Mouse (Mus musculus): ENCODE results near the gene Urad. TPM values are rescaled to one million over a fixed set of nuclear protein-coding genes. Genes with fewer than 3 reads are reported as not detected.

Urad gene
- polyA plus RNA-seq, 1 experiment from 2014 or later, result 1.7 TPM

DNA sequence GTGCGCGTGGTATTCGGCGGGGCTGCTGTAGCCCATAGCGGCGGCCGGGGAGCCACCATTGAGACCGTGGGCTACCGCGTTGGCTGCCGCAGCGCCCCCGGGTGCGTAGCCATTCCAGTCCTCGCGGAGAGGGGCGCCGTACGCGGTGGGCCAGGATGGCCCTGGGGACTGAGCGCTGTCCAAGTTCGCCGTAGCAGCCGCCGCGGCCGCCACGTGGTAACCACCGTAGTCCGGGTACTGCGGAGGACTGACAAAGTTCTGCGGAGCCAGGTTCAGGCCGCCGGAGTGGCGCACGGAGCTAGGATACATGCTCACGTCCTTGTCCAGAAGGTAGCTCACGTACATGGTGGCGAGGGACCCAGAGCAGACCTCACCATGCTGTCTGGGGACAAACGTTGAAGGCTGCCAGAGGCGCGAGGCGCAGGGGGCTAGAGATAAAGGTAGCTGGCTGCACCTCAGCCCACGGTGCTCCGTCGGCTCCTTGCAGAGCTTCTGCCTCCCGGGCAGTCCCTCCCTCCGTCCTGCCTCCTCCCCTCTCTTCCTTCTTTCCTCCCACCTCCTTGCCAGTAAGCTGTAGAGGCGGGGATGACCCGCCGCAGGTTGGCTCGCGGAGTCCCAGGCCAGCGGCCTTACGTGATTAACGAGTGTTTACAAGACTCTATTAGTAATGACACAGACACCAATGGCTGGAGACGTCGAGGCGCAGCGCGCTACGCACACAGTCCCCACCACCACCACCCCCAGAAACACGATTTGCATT lies 15.4 kb downstream of the Urad start, which contains the start of gene Cdx2:
Cdx2 (minus strand) TSS at position 633 of the 760 bp plus-strand sequence.
- Histone ChIP-seq H3K4me2 (ENCODE audit: low read length) (peak within 1 kb of the TSS; percentile 12), H3K4me3 (ENCODE audit: low read depth, low read length) (peak within 1 kb of the TSS; percentile 43), H3K9ac (ENCODE audit: low read length) (peak within 1 kb of the TSS; percentile 69), H3K4me1 (replicated peaks; ENCODE audit: control insufficient read depth, insufficient read depth, low read length) (no peaks in the 10 kb centered on the region), H3K36me3 (ENCODE audit: control insufficient read depth, insufficient read depth, low read length) (no peaks in the 10 kb centered on the region), H3K9me3 (ENCODE audit: control insufficient read depth, low read length) (no peaks in the 10 kb centered on the region), H3K27me3 (replicated peaks; ENCODE audit: control insufficient read depth, insufficient read depth, low read length) (peaks cover 100% of the 10 kb centered on the region), H3K27ac (ENCODE audit: low read depth) (peak within 1 kb of the TSS; percentile 84)
- WGBS, result under 1% methylated on average over 63 of the region's 63 CpGs
- DNase-seq (ENCODE audit: low spot score) (peak; percentile 82), ATAC-seq (replicated peaks; ENCODE audit: low FRiP score, low TSS enrichment, low read depth) (peak; percentile 89)

DNA sequence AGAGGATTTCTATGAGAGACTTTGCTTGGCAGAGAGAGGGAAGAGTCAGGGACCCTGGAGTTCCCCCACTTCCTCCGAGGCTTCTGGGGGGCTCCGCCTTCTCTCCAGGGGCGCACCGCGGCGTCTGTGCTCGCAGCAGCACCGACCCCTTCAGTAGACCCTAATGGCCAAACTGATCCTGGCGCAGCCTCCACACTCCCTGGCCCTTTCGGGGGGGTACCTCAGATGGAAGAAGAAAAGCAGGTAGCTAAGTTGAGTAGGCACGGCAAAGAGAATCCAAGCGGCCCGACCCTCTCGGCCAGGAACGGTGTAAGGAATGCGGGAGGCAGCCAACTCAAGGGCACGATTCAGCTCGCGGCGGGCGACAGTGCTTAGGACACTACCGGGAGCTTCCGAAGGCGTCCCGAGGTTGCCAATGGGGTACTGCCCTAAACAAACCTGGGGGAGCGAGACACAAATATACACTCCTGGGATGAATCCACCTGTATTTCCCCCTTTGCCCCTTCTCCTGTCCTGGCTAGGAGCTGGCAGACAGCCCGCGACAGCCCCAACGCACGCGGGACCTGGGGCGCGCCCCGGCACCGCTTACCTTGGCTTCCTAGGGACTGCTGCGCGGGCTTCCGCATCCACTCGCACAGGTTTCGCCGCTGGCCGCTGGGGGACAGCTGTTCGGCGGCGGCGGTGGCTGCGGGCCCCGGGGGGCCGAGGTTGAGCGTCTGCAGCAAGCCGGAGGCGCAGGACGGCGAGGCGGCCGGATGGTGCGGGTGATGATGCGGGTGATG lies 16.2 kb downstream of the Urad start:
- under 1% methylated on average over 57 of the region's 58 CpGs for whole genome bisulfite sequencing
- peak overlapping the region; percentile 84 for H3K27ac ChIP-seq (ENCODE audit: low read depth)
- DNase-seq (ENCODE audit: low spot score), result no peak

DNA sequence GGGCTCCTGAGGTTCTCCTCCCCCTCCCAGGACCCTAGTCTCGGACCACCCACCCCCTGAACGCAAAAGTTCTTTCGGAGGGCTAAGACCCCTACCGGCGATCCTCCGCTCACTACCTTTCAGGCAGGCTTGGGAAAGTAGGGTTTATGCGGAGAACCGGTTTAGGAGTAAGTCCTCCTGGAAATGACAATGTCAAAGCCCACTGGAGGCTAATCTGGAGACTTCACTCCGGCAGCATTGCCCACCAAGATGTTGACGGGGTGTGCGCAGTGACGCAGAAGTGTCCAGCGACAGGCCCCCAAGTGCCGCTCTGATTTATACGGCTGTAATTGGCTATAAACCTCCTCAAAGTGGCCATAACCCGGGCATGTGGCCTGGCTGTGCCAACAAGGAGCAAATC lies 17.1 kb downstream of the Urad start:
- no peaks in the 10 kb centered on the region for H3K4me1 ChIP-seq (replicated peaks; ENCODE audit: control insufficient read depth, insufficient read depth, low read length)
- H3K4me3 ChIP-seq (ENCODE audit: low read depth, low read length), result peak overlapping the region; percentile 43
- peaks cover 100% of the 10 kb centered on the region for H3K27me3 ChIP-seq (replicated peaks; ENCODE audit: control insufficient read depth, insufficient read depth, low read length)
- H3K9ac ChIP-seq (ENCODE audit: low read length), result peak overlapping the region; percentile 69
- H3K9me3 ChIP-seq (ENCODE audit: control insufficient read depth, low read length), result no peaks in the 10 kb centered on the region
- under 1% methylated on average over 16 of the region's 16 CpGs for WGBS
- H3K4me2 ChIP-seq (ENCODE audit: low read length), result no peak overlapping the region
- DNase-seq (ENCODE audit: low spot score) (no peak), ATAC-seq (replicated peaks; ENCODE audit: low FRiP score, low TSS enrichment, low read depth) (no peak)
- no peaks in the 10 kb centered on the region for H3K36me3 ChIP-seq (ENCODE audit: control insufficient read depth, insufficient read depth, low read length)
- H3K27ac ChIP-seq (ENCODE audit: low read depth), result peak overlapping the region; percentile 84

More for the DNA sequence above, 16.2 kb downstream of the Urad start:
- Histone ChIP-seq H3K4me1 (replicated peaks; ENCODE audit: control insufficient read depth, insufficient read depth, low read length) (no peaks in the 10 kb centered on the region), H3K36me3 (ENCODE audit: control insufficient read depth, insufficient read depth, low read length) (no peaks in the 10 kb centered on the region), H3K9ac (ENCODE audit: low read length) (peak overlapping the region; percentile 69), H3K4me2 (ENCODE audit: low read length) (peak overlapping the region; percentile 1; the same call in 1 of the 2 replicates), H3K9me3 (ENCODE audit: control insufficient read depth, low read length) (no peaks in the 10 kb centered on the region), H3K4me3 (ENCODE audit: low read depth, low read length) (peak overlapping the region; percentile 43), H3K27me3 (replicated peaks; ENCODE audit: control insufficient read depth, insufficient read depth, low read length) (peaks cover 100% of the 10 kb centered on the region)
- ATAC-seq (replicated peaks; ENCODE audit: low FRiP score, low TSS enrichment, low read depth), result no peak

DNA sequence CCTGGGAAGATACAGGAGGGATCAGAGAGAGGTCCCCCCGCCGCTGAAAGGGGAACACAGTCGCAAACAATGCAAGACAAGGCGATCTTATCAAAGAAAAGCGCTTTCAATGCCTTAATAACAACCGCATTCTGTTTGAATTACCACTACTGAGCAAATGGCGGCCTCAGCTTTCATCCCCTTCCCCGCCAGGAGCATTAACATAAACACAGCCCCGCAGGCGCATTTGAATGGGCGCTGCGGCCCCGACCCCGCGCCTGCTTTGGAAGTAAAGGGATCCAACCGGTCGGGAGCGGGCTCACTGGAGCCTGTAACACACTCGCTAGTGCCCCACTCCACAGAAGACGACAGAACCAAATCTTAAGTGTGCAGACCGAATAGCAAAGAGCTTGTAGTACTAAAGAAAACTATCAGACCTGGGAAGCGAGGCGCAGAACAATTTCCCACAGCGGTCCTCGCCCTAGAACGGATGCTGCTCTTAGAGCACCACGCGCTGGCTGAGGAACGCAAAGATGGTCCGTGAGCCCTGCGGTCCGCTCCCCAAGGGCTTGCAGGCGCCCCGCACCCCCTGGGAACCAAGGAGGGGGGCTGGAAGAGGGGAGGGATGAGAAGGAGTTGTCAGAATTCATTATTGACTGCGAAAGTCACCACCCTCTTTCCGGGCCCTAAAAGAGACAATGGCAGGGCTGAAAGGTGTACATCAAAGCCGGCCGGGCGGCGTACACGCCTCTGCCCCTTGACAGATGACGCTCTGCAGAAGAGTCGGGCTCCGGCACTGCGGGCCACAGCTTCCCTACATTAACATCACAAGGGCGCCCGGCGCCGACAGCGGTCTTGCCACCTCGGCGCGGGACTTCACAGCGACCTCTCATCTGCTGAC lies 17.7 kb downstream of the Urad start:
- Histone ChIP-seq H3K27ac (ENCODE audit: low read depth) (peak overlapping the region; percentile 84; the same call in 1 of the 2 replicates), H3K4me1 (replicated peaks; ENCODE audit: control insufficient read depth, insufficient read depth, low read length) (no peaks in the 10 kb centered on the region; the same call in 1 of the 2 replicates), H3K9ac (ENCODE audit: low read length) (peak overlapping the region; percentile 69), H3K4me3 (ENCODE audit: low read depth, low read length) (peak overlapping the region; percentile 43), H3K9me3 (ENCODE audit: control insufficient read depth, low read length) (no peaks in the 10 kb centered on the region), H3K4me2 (ENCODE audit: low read length) (peak overlapping the region; percentile 46; the same call in 1 of the 2 replicates), H3K27me3 (replicated peaks; ENCODE audit: control insufficient read depth, insufficient read depth, low read length) (peaks cover 100% of the 10 kb centered on the region), H3K36me3 (ENCODE audit: control insufficient read depth, insufficient read depth, low read length) (no peaks in the 10 kb centered on the region)
- DNase-seq (ENCODE audit: low spot score) (no peak), ATAC-seq (replicated peaks; ENCODE audit: low FRiP score, low TSS enrichment, low read depth) (no peak)
- WGBS, result under 1% methylated on average over 53 of the region's 54 CpGs

DNA sequence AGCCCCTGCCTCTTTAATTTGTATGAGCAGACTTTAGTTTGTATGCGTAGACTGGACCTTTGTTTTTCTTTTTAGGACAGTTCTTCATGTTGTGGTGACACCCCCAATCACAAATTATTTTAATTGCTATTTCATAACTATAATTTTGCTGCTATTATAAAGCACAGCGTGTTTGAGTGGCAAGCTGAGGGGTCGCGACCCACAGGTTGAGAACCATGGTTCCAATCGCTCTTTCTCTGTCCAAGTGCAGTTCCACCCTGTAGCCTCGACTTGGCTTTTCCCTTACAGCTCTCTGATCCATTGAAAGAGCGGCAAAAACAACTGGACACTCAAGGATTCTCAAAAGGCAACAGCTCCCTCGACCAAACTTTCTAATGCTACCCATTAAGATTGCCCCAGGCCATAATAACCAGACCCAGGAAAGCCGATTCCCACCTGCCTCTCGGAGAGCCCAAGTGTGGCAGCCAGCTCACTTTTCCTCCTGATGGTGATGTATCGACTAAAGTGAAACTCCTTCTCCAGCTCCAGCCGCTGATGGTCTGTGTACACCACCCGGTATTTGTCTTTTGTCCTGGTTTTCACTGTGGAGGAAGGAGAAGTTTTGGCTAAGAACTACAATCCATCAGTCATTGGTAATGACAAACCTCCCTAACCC lies 19.4 kb downstream of the Urad start:
- WGBS, result 13% methylated on average over 13 of the region's 13 CpGs
- Histone ChIP-seq H3K4me3 (ENCODE audit: low read depth, low read length) (peak overlapping the region; percentile 43), H3K9me3 (ENCODE audit: control insufficient read depth, low read length) (no peaks in the 10 kb centered on the region), H3K9ac (ENCODE audit: low read length) (peak overlapping the region; percentile 69), H3K4me2 (ENCODE audit: low read length) (peak overlapping the region; percentile 46), H3K36me3 (ENCODE audit: control insufficient read depth, insufficient read depth, low read length) (no peaks in the 10 kb centered on the region), H3K27ac (ENCODE audit: low read depth) (0 out of 2 replicates have a peak overlapping the region, but pooled peaks have one; percentile 5), H3K27me3 (replicated peaks; ENCODE audit: control insufficient read depth, insufficient read depth, low read length) (peaks cover 99% of the 10 kb centered on the region), H3K4me1 (replicated peaks; ENCODE audit: control insufficient read depth, insufficient read depth, low read length) (no peaks in the 10 kb centered on the region; the same call in 1 of the 2 replicates)
- ATAC-seq (replicated peaks; ENCODE audit: low FRiP score, low TSS enrichment, low read depth), result no peak
- DNase-seq (ENCODE audit: low spot score), result no peak

DNA sequence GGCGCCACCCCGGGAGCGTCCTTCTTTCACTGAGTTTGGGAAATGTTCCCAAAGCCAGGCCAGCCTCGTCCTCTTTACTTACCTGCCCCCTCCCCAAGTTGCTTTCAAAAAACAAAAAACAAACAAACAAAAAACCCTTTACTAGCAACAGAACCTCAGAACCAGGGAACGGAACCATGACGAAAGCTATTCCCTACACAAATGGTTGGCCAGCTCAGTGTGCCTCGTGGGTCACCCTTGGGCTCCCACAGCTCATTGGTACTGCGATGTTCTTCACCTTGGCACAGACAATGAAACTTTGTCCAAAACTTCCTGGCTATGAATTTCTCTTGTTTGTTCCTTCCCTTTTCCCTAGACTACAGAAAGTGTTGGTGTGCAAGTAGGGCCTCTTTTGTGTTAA lies 20.1 kb downstream of the Urad start:
- H3K4me3 ChIP-seq (ENCODE audit: low read depth, low read length), result peak overlapping the region; percentile 43

DNA sequence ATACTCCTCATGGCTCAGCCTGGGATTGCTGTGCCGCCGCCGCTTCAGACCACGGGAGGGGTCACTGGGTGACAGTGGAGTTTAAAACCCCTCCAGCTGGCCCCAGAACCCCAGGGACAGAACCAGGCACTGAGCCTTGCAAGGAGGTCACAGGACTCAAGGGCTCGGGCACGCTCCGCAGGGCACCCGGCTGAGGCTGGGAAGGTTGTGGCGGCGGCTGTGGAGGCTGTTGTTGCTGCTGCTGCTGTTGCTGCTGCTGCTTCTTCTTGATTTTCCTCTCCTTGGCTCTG lies 20.5 kb downstream of the Urad start:
- 0 out of 2 replicates have a peak overlapping the region, but pooled peaks have one; percentile 74 for H3K27ac ChIP-seq (ENCODE audit: low read depth)
- H3K4me2 ChIP-seq (ENCODE audit: low read length), result peak overlapping the region; percentile 46
- no peaks in the 10 kb centered on the region for H3K36me3 ChIP-seq (ENCODE audit: control insufficient read depth, insufficient read depth, low read length)
- peak overlapping the region; percentile 43 for H3K4me3 ChIP-seq (ENCODE audit: low read depth, low read length)
- H3K9me3 ChIP-seq (ENCODE audit: control insufficient read depth, low read length), result no peaks in the 10 kb centered on the region
- 8% methylated on average over 10 of the region's 10 CpGs for WGBS
- peaks cover 91% of the 10 kb centered on the region for H3K27me3 ChIP-seq (replicated peaks; ENCODE audit: control insufficient read depth, insufficient read depth, low read length)
- H3K9ac ChIP-seq (ENCODE audit: low read length), result peak overlapping the region; percentile 69
- no peaks in the 10 kb centered on the region; the same call in 1 of the 2 replicates for H3K4me1 ChIP-seq (replicated peaks; ENCODE audit: control insufficient read depth, insufficient read depth, low read length)
- ATAC-seq (replicated peaks; ENCODE audit: low FRiP score, low TSS enrichment, low read depth) (no peak), DNase-seq (ENCODE audit: low spot score) (no peak)

More for the DNA sequence above, 20.1 kb downstream of the Urad start:
- H3K27ac ChIP-seq (ENCODE audit: low read depth), result 0 out of 2 replicates have a peak overlapping the region, but pooled peaks have one; percentile 74
- no peaks in the 10 kb centered on the region for H3K36me3 ChIP-seq (ENCODE audit: control insufficient read depth, insufficient read depth, low read length)
- peak overlapping the region; percentile 46 for H3K4me2 ChIP-seq (ENCODE audit: low read length)
- no peaks in the 10 kb centered on the region for H3K9me3 ChIP-seq (ENCODE audit: control insufficient read depth, low read length)
- DNase-seq (ENCODE audit: low spot score), result no peak
- ATAC-seq (replicated peaks; ENCODE audit: low FRiP score, low TSS enrichment, low read depth), result no peak
- 23% methylated on average over 8 of the region's 8 CpGs for WGBS
- H3K4me1 ChIP-seq (replicated peaks; ENCODE audit: control insufficient read depth, insufficient read depth, low read length), result no peaks in the 10 kb centered on the region; the same call in 1 of the 2 replicates
- H3K9ac ChIP-seq (ENCODE audit: low read length), result peak overlapping the region; percentile 69
- H3K27me3 ChIP-seq (replicated peaks; ENCODE audit: control insufficient read depth, insufficient read depth, low read length), result peaks cover 96% of the 10 kb centered on the region
